Mouse (Mus musculus) MEL (cell line): ENCODE measurements around the gene Ncs1. TPM values are rescaled to one million over a fixed set of nuclear protein-coding genes. Genes with fewer than 3 reads are reported as not detected.

Experiments
- DNase-seq: peaks from one replicate; pipeline ENCODE4 v3.0.0; 2011; ENCODE audit warnings: low read depth, low spot score
- H3K27ac ChIP-seq: 2 replicates; pipeline ENCODE4 v1.5.1; 2012; ENCODE audit warnings: low read depth, mild to moderate bottlenecking, control low read depth, low read length, moderate library complexity; ENCODE audit not compliant: control insufficient read depth
- H3K27me3 ChIP-seq, 2 experiments: fragments of 150-350 bp in 1 of 2; sonication (generic) in 1 of 2; 2 replicates each; pipeline ENCODE4 v1.6.1; 2012; ENCODE audit warnings: low read length in 2 of 2, mild to moderate bottlenecking in 2 of 2, improper control_type of control experiment in 1 of 2, moderate library complexity in 1 of 2; ENCODE audit not compliant: insufficient read depth in 2 of 2, control insufficient read depth in 1 of 2
- H3K36me3 ChIP-seq, 2 experiments: 2 replicates each; pipeline ENCODE4 v1.6.1; 2012 to 2014; ENCODE audit warnings: low read length in 2 of 2, improper control_type of control experiment in 1 of 2, inconsistent platforms in 1 of 2, mild to moderate bottlenecking in 1 of 2; ENCODE audit not compliant: insufficient read depth in 2 of 2, control insufficient read depth in 1 of 2
- H3K4me1 ChIP-seq, 2 experiments: fragments of 150-350 bp in 1 of 2; sonication (generic) in 1 of 2; 2 replicates each; pipeline ENCODE4 v1.6.1; 2012; ENCODE audit warnings: low read length in 2 of 2, improper control_type of control experiment in 1 of 2, mild to moderate bottlenecking in 1 of 2; ENCODE audit not compliant: insufficient read depth in 2 of 2, control insufficient read depth in 1 of 2
- H3K4me3 ChIP-seq, 2 experiments: fragments of 150-350 bp in 1 of 2; sonication (generic) in 1 of 2; 2 replicates each; pipeline ENCODE4 v1.5.1; 2012; ENCODE audit warnings: low read depth in 2 of 2, low read length in 2 of 2, mild to moderate bottlenecking in 2 of 2, moderate library complexity in 2 of 2, control low read depth in 1 of 2, improper control_type of control experiment in 1 of 2; ENCODE audit not compliant: control insufficient read depth in 1 of 2, insufficient read depth in 1 of 2
- H3K79me2 ChIP-seq: 2 replicates; pipeline ENCODE4 v1.6.1; 2012; ENCODE audit warnings: mild to moderate bottlenecking, low read length, moderate library complexity; ENCODE audit not compliant: control insufficient read depth, poor library complexity, insufficient read depth
- H3K9ac ChIP-seq: 2 replicates; pipeline ENCODE4 v1.6.1; 2012; ENCODE audit warnings: low read depth, mild to moderate bottlenecking, control low read depth, low read length, moderate library complexity; ENCODE audit not compliant: control insufficient read depth, poor library complexity, severe bottlenecking
- H3K9me3 ChIP-seq: fragments of 150-350 bp; sonication (generic); replicated peaks from 2 replicates; pipeline ENCODE4 v1.6.1; 2012; ENCODE audit warnings: mild to moderate bottlenecking, low read length, improper control_type of control experiment, moderate library complexity; ENCODE audit not compliant: insufficient read depth
- CHD1 ChIP-seq: IDR thresholded peaks from 2 replicates; pipeline ENCODE4 v1.6.1; 2012; ENCODE audit warnings: low read depth, mild to moderate bottlenecking, inconsistent platforms, low read length, improper control_type of control experiment
- CHD2 ChIP-seq: IDR thresholded peaks from 2 replicates; pipeline ENCODE4 v1.6.1; 2011; ENCODE audit warnings: low read length, improper control_type of control experiment
- CTCF ChIP-seq, 3 experiments: IDR thresholded peaks in 2 of 3; conservative IDR thresholded peaks in 1 of 3; 2 replicates each; pipeline ENCODE4 v1.5.1; 2011 to 2012; ENCODE audit warnings: low read length in 3 of 3, low read depth in 2 of 3, mild to moderate bottlenecking in 2 of 3, improper control_type of control experiment in 1 of 3, inconsistent platforms in 1 of 3, mixed read lengths in 1 of 3, moderate library complexity in 1 of 3; ENCODE audit not compliant: control insufficient read depth in 1 of 3, insufficient read depth in 1 of 3, poor library complexity in 1 of 3, severe bottlenecking in 1 of 3
- E2F4 ChIP-seq: IDR thresholded peaks from 2 replicates; pipeline ENCODE4 v1.6.1; 2011; ENCODE audit warnings: low read depth, low read length, improper control_type of control experiment, borderline replicate concordance
- EP300 ChIP-seq, 2 experiments: IDR thresholded peaks; 2 replicates each; pipeline ENCODE4 v1.6.1; 2011; ENCODE audit warnings: improper control_type of control experiment in 2 of 2, low read length in 2 of 2, low read depth in 1 of 2, mild to moderate bottlenecking in 1 of 2
- GATA1 ChIP-seq: IDR thresholded peaks from 2 replicates; pipeline ENCODE4 v1.6.1; 2011; ENCODE audit warnings: low read depth, low read length, improper control_type of control experiment
- KAT2A ChIP-seq: conservative IDR thresholded peaks from 2 replicates; pipeline ENCODE4 v1.6.1; 2012; ENCODE audit warnings: low read depth, low read length, improper control_type of control experiment, inconsistent platforms
- MAFK ChIP-seq: IDR thresholded peaks from 2 replicates; pipeline ENCODE4 v1.6.1; 2011; ENCODE audit warnings: low read depth, mild to moderate bottlenecking, low read length, improper control_type of control experiment, borderline replicate concordance
- MAX ChIP-seq: IDR thresholded peaks from 2 replicates; pipeline ENCODE4 v1.6.1; 2011; ENCODE audit warnings: low read length, improper control_type of control experiment
- MEF2A ChIP-seq: IDR thresholded peaks from 2 replicates; pipeline ENCODE4 v1.6.1; 2014; ENCODE audit warnings: low read depth, mild to moderate bottlenecking, inconsistent platforms, low read length, improper control_type of control experiment; ENCODE audit not compliant: poor library complexity, insufficient replicate concordance, severe bottlenecking; ENCODE audit errors: extremely low read depth
- MXI1 ChIP-seq: IDR thresholded peaks from 2 replicates; pipeline ENCODE4 v1.6.1; 2011; ENCODE audit warnings: mild to moderate bottlenecking, low read depth, low read length, improper control_type of control experiment
- MYB ChIP-seq: IDR thresholded peaks from 2 replicates; pipeline ENCODE4 v1.6.1; 2011; ENCODE audit warnings: mild to moderate bottlenecking, low read depth, low read length, improper control_type of control experiment
- MYC ChIP-seq: IDR thresholded peaks from 2 replicates; pipeline ENCODE4 v1.6.1; 2011; ENCODE audit warnings: low read depth, mild to moderate bottlenecking, low read length, improper control_type of control experiment, moderate library complexity
- NRF1 ChIP-seq: IDR thresholded peaks from 2 replicates; pipeline ENCODE4 v1.6.1; 2014; ENCODE audit warnings: low read depth, mild to moderate bottlenecking, inconsistent platforms, low read length, improper control_type of control experiment, moderate library complexity; ENCODE audit not compliant: poor library complexity, insufficient read depth, severe bottlenecking
- RAD21 ChIP-seq: IDR thresholded peaks from 2 replicates; pipeline ENCODE4 v1.6.1; 2011; ENCODE audit warnings: mild to moderate bottlenecking, low read depth, low read length, improper control_type of control experiment
- RCOR1 ChIP-seq: IDR thresholded peaks from 2 replicates; pipeline ENCODE4 v1.6.1; 2012; ENCODE audit warnings: low read depth, mild to moderate bottlenecking, inconsistent platforms, low read length, improper control_type of control experiment
- SIN3A ChIP-seq: IDR thresholded peaks from 2 replicates; pipeline ENCODE4 v1.6.1; 2012; ENCODE audit warnings: low read length, improper control_type of control experiment, inconsistent platforms
- TBP ChIP-seq: IDR thresholded peaks from 2 replicates; pipeline ENCODE4 v1.8.0; 2011; ENCODE audit warnings: low read depth, low read length, improper control_type of control experiment
- TCF12 ChIP-seq: IDR thresholded peaks from 2 replicates; pipeline ENCODE4 v1.6.1; 2014; ENCODE audit warnings: low read depth, mild to moderate bottlenecking, inconsistent platforms, low read length, improper control_type of control experiment, moderate library complexity
- ZMIZ1 ChIP-seq: IDR thresholded peaks from 2 replicates; pipeline ENCODE4 v1.6.1; 2012; ENCODE audit warnings: low read depth, mild to moderate bottlenecking, inconsistent platforms, low read length, improper control_type of control experiment, moderate library complexity
- ZNF384 ChIP-seq: IDR thresholded peaks from 2 replicates; pipeline ENCODE4 v1.6.1; 2012; ENCODE audit warnings: low read depth, mild to moderate bottlenecking, inconsistent platforms, low read length, improper control_type of control experiment
- polyA plus RNA-seq, 2 experiments: library from polyadenylated mRNA; stranded (reverse) in 1 of 2; unstranded in 1 of 2; fragments of >175 nt in 1 of 2; fragments of >200 nt in 1 of 2; gene quantifications; 2 replicates each; pipeline versions ENCODE4 v1.2.1 to v1.2.4; 2012; ENCODE audit warnings: low replicate concordance in 2 of 2, low read depth in 1 of 2; ENCODE audit not compliant: insufficient read length in 2 of 2, insufficient read depth in 1 of 2, missing spikeins in 1 of 2
- total RNA-seq: library from RNA; depleted of rRNA; stranded (reverse); fragments of 300-350 nt; gene quantifications from 2 replicates; pipeline ENCODE4 v1.2.3, GENCODE M21; 2012

Ncs1 gene
- total and polyA plus RNA-seq, 3 experiments: 14.5 to 17.6 TPM; not detected in 1

DNA sequence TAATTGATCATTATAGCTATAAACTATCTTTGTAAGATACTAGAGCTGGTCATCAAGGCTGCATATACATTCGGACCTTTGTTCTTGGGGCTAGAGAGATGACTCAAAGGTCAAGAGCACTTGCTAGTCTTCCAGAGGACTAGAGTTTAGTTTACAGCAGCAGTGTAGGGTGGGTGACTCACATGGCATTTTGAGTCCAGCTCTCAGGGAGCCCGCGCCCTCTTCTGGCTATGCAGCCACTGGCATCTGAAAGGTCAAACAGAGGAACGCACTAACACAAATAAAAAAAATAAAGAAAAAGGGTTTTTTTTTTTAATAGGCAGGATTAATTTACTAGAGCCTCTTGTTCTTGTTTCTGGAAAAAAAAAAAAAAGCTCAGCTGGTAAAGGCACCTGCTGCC is 36.1 kb upstream of the Ncs1 start:
- no peak overlapping the region for H3K9ac ChIP-seq
- H3K27ac ChIP-seq: no peak overlapping the region
- H3K36me3 ChIP-seq: peaks cover 0 to 1% of the 10 kb centered on the region in 2 experiments; a peak in 1 of 4 replicates
- no peaks in the 10 kb centered on the region for H3K27me3 ChIP-seq
- H3K79me2 ChIP-seq: no peaks in the 10 kb centered on the region
- TF ChIP-seq CHD2: no peak
- no peak for TF ChIP-seq ZNF384
- TF ChIP-seq TBP: no peak
- no peak for TF ChIP-seq EP300 (IDR thresholded peaks at IDR 0.05; ENCODE audit: low read depth in 1 of 2, low read length in 2 of 2)
- TF ChIP-seq GATA1: no peak
- no peak for TF ChIP-seq MEF2A
- TF ChIP-seq ZMIZ1: no peak
- no peak for TF ChIP-seq KAT2A
- TF ChIP-seq CTCF (IDR thresholded peaks at IDR 0.05 in 2 of 3, conservative IDR thresholded peaks at IDR 0.05 in 1 of 3; ENCODE audit: control insufficient read depth in 1 of 3, insufficient read depth in 1 of 3, low read depth in 2 of 3, low read length in 3 of 3, poor library complexity in 1 of 3, severe bottlenecking in 1 of 3): no peak
- no peak for TF ChIP-seq CHD1
- no peak for TF ChIP-seq E2F4
- TF ChIP-seq RCOR1: no peak
- TF ChIP-seq NRF1: no peak
- TF ChIP-seq TCF12: no peak
- TF ChIP-seq MYC: no peak
- TF ChIP-seq RAD21: no peak
- no peak for TF ChIP-seq MAFK
- TF ChIP-seq MAX: no peak
- TF ChIP-seq SIN3A: no peak
- no peak overlapping the region for H3K4me3 ChIP-seq
- no peak for DNase-seq
- no peaks in the 10 kb centered on the region for H3K9me3 ChIP-seq
- no peaks in the 10 kb centered on the region for H3K4me1 ChIP-seq

DNA sequence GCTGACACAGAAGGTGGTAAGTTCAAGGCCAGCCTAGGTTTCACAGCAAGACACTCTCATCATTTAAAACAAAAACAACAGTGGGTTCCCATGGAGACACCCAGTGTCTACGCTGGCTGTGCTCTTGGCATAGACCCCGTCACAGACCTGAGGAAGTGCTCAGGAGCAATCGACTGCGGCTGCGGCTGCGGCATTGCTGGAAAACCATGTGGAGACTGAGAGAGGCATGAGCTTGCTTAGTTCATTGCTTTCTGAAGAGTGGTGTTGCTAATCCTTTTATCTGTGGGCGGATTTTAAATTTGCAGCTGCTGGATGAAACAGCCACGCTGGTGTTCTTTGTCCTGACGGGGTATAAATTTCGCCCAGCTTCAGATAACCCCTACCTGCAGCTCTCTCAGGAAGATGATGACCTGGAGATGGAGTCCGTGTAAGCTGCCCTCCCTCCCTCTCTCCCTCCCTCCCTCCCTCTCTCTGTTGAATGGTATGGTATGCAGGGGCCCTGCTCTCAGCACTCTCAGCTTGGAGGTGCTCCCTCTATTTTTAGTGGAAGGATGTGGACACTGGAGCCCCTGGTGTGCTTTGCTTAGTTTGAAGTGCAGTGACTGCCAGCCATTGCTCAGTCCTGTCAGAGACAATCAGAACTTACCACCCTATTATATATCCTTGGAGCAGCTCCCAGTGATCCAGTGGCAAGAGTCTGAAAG is 35.3 kb upstream of the Ncs1 start:
- DNase-seq: no peak
- H3K27me3 ChIP-seq: no peaks in the 10 kb centered on the region
- no peaks in the 10 kb centered on the region for H3K4me1 ChIP-seq
- no peak overlapping the region for H3K27ac ChIP-seq
- H3K9ac ChIP-seq: no peak overlapping the region
- TF ChIP-seq MXI1: no peak
- no peak for TF ChIP-seq MYB
- no peak for TF ChIP-seq TCF12
- no peak for TF ChIP-seq GATA1
- TF ChIP-seq ZMIZ1: no peak
- H3K36me3 ChIP-seq: peaks cover 0 to 1% of the 10 kb centered on the region in 2 experiments; a peak in 1 of 4 replicates
- H3K4me3 ChIP-seq: no peak overlapping the region
- no peaks in the 10 kb centered on the region for H3K79me2 ChIP-seq
- H3K9me3 ChIP-seq: no peaks in the 10 kb centered on the region
